Mouse (Mus musculus) cerebellum, adult 2 months (tissue): ENCODE data around the gene Dpp6. TPM values are rescaled to one million over a fixed set of nuclear protein-coding genes. Genes with fewer than 3 reads are reported as not detected.

ENCODE experiments used
- DNase-seq, 2 experiments: peaks; one replicate each; pipeline ENCODE4 v3.0.0; 2021
- H3K27ac ChIP-seq: fragments of 200-500 bp; 2 replicates; pipeline ENCODE4 v1.5.1; 2012; ENCODE audit warnings: low read length, control low read depth, inconsistent platforms; ENCODE audit not compliant: insufficient read depth
- H3K27me3 ChIP-seq: fragments of 200-500 bp; 2 replicates; pipeline ENCODE4 v1.6.1; 2012; ENCODE audit warnings: inconsistent platforms, mild to moderate bottlenecking, low read length, moderate library complexity; ENCODE audit not compliant: control insufficient read depth, insufficient read depth
- H3K4me1 ChIP-seq: fragments of 200-500 bp; 2 replicates; pipeline ENCODE4 v1.6.1; 2011; ENCODE audit warnings: low read length; ENCODE audit not compliant: control insufficient read depth, insufficient read depth
- H3K4me3 ChIP-seq: fragments of 200-500 bp; replicated peaks from 2 replicates; pipeline ENCODE3; 2011; ENCODE audit warnings: mild to moderate bottlenecking, low read depth, low read length, control low read depth; ENCODE audit not compliant: insufficient read depth
- CTCF ChIP-seq: fragments of 200-500 bp; IDR thresholded peaks from 2 replicates; pipeline ENCODE4 v1.5.1; 2011; ENCODE audit warnings: low read depth, mild to moderate bottlenecking, control low read depth, low read length, moderate library complexity, borderline replicate concordance; ENCODE audit not compliant: insufficient read depth
- POLR2A ChIP-seq: fragments of 200-500 bp; IDR thresholded peaks from 2 replicates; pipeline ENCODE4 v1.6.1; 2011; ENCODE audit warnings: low read length, control low read depth, borderline replicate concordance; ENCODE audit not compliant: insufficient read depth
- WGBS: fragments of 180-500 bp; shearing (Covaris S2); methylation state at CpG from one replicate; pipeline ENCODE4 v1.1.7; 2018; 5-methylcytosine and 5-hydroxymethylcytosine counted together
- polyA plus RNA-seq: library from polyadenylated mRNA; depleted of rRNA; stranded (reverse); fragments of >200 nt; gene quantifications from 2 replicates; pipeline ENCODE4 v1.2.3, GENCODE M21; 2012

Gene Dpp6
- polyA plus RNA-seq, 1 experiment = 183 TPM

GRCm38 (mm10) chr5:27415518-27415917 is 598.5 kb downstream of the Dpp6 start:
- no peaks in the 10 kb centered on the region for H3K27me3 ChIP-seq
- H3K4me1 ChIP-seq = peaks cover 16% of the 10 kb centered on the region; the same call in 1 of the 2 replicates
- H3K27ac ChIP-seq = no peak overlapping the region
- DNase-seq = peak in 1 of 2 experiments; percentile 50
- no peak overlapping the region for H3K4me3 ChIP-seq
- TF ChIP-seq POLR2A (no peak), CTCF (no peak)
- WGBS = 75% methylated on average over 4 of the region's 4 CpGs

DNA sequence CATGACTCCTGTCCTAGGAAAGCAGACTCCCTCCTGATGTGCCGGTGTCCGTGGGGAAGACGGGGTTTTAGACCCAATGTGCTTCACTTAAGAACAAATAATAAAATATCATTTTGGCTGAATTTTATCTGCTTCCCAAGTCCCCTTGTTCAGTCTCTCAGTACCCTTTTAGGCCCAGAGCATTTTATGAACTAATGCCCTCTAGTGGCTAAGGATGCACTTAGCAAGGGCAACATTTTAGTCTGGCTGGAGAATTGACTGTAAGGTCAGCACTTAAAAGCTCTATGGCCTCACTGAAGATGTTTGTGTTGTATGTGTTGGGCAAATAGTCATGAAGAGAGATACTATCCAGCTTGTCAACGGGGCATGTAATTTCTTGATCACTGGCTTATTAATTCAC is 599.6 kb downstream of the Dpp6 start:
- WGBS = 84% methylated on average over 4 of the region's 4 CpGs
- peaks cover 16% of the 10 kb centered on the region; the same call in 1 of the 2 replicates for H3K4me1 ChIP-seq
- no peak overlapping the region for H3K27ac ChIP-seq
- DNase-seq = peak in 1 of 2 experiments; percentile 59
- H3K4me3 ChIP-seq = no peak overlapping the region
- H3K27me3 ChIP-seq = no peaks in the 10 kb centered on the region
- TF ChIP-seq CTCF (peak; percentile 38; the same call in 1 of the 2 replicates), POLR2A (no peak)

DNA sequence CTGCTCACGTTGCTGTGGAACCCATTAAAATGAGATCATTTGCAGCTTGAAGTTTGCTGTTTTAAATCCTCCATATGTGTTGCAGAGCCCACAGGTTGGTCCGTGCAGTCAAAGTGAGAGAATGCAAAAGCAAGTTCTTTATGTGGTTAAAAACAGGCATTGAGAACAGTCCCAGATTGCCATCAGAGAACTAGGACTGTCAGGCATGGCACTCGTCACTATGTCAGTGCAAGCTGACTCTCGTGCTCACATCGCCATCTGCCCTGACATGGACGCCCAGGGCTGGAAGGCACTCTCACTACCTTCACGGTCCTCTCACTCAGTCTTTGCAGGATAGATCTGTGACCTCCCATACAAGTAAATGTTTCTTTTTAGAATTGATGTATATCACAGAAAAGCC is 600.4 kb downstream of the Dpp6 start:
- H3K4me3 ChIP-seq = no peak overlapping the region
- peak; percentile 62 to 71 for DNase-seq
- TF ChIP-seq POLR2A = no peak
- TF ChIP-seq CTCF = no peak
- no peaks in the 10 kb centered on the region for H3K27me3 ChIP-seq
- WGBS = 22% methylated on average over 7 of the region's 7 CpGs
- H3K4me1 ChIP-seq = peaks cover 14% of the 10 kb centered on the region; the same call in 1 of the 2 replicates
- no peak overlapping the region for H3K27ac ChIP-seq

- no peak for DNase-seq
- H3K4me3 ChIP-seq = no peak overlapping the region
- 78% methylated on average over 1 of the region's 1 CpGs for WGBS
- no peak for TF ChIP-seq CTCF
- TF ChIP-seq POLR2A = no peak
- no peaks in the 10 kb centered on the region for H3K27me3 ChIP-seq
- no peak overlapping the region for H3K27ac ChIP-seq
- H3K4me1 ChIP-seq = peaks cover 17% of the 10 kb centered on the region
Measured at GRCm38 (mm10) chr5:27418856-27419255, 601.9 kb downstream of the Dpp6 start.

DNA sequence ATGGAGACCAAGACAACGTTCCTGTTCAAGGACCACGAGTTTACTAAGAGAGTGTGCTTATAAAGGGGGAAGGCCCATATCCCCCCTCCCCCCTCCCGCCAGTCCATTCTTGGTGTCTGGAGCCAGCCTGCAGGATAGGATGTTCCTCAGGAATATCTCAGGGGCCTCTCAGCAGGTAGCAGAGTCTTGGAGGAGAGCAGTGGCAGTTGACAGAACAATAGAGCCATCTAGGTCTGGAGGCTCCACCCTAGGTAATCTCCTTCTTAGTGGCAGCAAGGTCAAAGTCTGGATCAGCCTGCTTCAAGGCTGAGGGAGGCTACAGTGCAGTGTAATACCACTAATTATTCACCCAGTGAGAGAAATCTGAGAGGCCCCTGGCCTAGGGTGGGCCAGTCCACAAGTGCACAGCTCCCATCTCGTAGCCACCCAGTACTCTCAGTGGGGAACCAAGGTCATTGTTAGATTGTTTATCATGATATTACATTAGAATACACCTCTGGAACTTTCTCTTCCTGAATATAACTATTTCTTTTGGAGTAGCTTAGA is 604.2 kb downstream of the Dpp6 start:
- H3K4me3 ChIP-seq = no peak overlapping the region
- no peak for TF ChIP-seq CTCF
- TF ChIP-seq POLR2A = no peak
- no peak overlapping the region for H3K27ac ChIP-seq
- DNase-seq = no peak
- H3K4me1 ChIP-seq = peaks cover 23% of the 10 kb centered on the region
- 77% methylated on average over 4 of the region's 4 CpGs for WGBS
- H3K27me3 ChIP-seq = no peaks in the 10 kb centered on the region

- Histone ChIP-seq H3K27me3 (no peaks in the 10 kb centered on the region), H3K27ac (peak overlapping the region; percentile 13; the same call in 1 of the 2 replicates), H3K4me1 (peaks cover 21% of the 10 kb centered on the region), H3K4me3 (no peak overlapping the region)
- 26% methylated on average over 3 of the region's 3 CpGs for WGBS
- DNase-seq = no peak
- TF ChIP-seq POLR2A (no peak), CTCF (no peak)
Measured at GRCm38 (mm10) chr5:27423766-27424165, 606.8 kb downstream of the Dpp6 start.

DNA sequence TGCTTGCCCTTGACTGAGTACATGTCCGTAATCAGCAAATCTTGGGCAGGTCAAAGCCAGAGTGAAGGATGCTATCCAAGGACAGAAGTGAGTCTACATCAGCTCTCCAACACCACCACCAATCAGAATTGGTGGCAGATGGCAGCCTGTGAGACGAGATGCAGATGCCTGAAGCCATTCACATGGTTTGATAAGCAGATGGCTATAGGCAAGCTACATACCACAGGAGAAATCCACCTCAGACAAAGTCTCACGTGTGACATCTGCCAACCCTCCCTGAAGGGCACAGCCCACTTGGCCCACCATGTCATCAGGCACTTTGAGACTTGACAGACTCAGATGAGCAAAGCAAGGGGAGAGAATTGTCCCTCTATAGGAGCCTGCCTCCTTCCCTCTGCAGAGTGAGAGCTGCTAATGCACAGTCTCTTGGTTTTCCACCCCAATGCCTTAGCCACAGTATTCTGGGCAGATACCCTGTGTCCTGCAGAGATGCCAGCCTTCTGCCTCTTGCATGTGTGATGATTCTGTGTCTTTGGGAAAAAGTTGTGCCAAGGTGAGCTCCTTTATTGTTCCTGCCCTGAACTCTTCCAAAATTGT is 607.6 kb downstream of the Dpp6 start:
- 31% methylated on average over 3 of the region's 3 CpGs for WGBS
- H3K4me3 ChIP-seq = no peak overlapping the region
- DNase-seq = peak; percentile 72 to 88
- TF ChIP-seq POLR2A = no peak
- no peak; the same call in 1 of the 2 replicates for TF ChIP-seq CTCF
- peak overlapping the region; percentile 81 for H3K27ac ChIP-seq
- H3K4me1 ChIP-seq = peaks cover 21% of the 10 kb centered on the region
- no peaks in the 10 kb centered on the region for H3K27me3 ChIP-seq

DNA sequence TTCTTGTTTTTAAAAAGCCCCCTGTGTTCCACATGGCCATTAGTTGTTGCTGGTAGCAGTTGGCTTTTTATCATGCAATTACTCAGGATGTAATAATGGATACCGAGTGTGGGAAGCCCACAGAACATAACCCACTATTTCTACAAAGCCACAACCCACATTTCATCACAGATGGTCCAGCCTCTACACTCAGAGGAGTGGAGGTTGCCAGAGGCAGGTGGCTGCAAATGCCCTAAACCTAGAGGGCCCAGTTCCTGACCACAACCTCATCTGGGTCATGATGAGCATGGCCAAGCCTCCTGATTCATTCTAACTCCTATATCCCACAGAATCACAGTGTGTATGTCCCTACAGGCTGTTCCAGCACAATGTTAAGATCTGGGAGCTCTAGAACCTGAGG is 609.2 kb downstream of the Dpp6 start:
- H3K4me1 ChIP-seq = peaks cover 21% of the 10 kb centered on the region
- no peak for TF ChIP-seq POLR2A
- no peak for TF ChIP-seq CTCF
- H3K4me3 ChIP-seq = no peak overlapping the region
- no peak for DNase-seq
- no peaks in the 10 kb centered on the region for H3K27me3 ChIP-seq
- WGBS = 88% methylated on average over 1 of the region's 1 CpGs
- 0 out of 2 replicates have a peak overlapping the region, but pooled peaks have one; percentile 23 for H3K27ac ChIP-seq
